Mouse (Mus musculus) kidney, embryonic 14.5 days (tissue): ENCODE results near the gene Evi5. TPM values are rescaled to one million over a fixed set of nuclear protein-coding genes. Genes with fewer than 3 reads are reported as not detected.

Experiments used
- ATAC-seq: fragments of 200-750 bp; cut with Nextera tagmentation; 2 replicates; pipeline ENCODE4 v1.8.0; 2017; ENCODE audit warnings: moderate number of reproducible peaks, mild to moderate bottlenecking, moderate TSS enrichment, moderate library complexity; ENCODE audit not compliant: low FRiP score, low TSS enrichment
- H3K27ac ChIP-seq: fragments of 300-500 bp; sonication (generic); 2 replicates; pipeline ENCODE4 v1.5.1; 2014; ENCODE audit warnings: low read depth, mild to moderate bottlenecking, low read length, moderate library complexity, mixed read lengths
- H3K27me3 ChIP-seq: fragments of 300-500 bp; sonication (generic); 2 replicates; pipeline ENCODE4 v1.6.1; 2014; ENCODE audit warnings: mild to moderate bottlenecking, low read length; ENCODE audit not compliant: control insufficient read depth, insufficient read depth
- H3K36me3 ChIP-seq: fragments of 300-500 bp; sonication (generic); 2 replicates; pipeline ENCODE4 v1.6.1; 2014; ENCODE audit warnings: low read length, mixed read lengths; ENCODE audit not compliant: control insufficient read depth, insufficient read depth
- H3K4me1 ChIP-seq: fragments of 300-500 bp; sonication (generic); 2 replicates; pipeline ENCODE4 v1.6.1; 2014; ENCODE audit warnings: low read length, mixed read lengths; ENCODE audit not compliant: control insufficient read depth, insufficient read depth
- H3K4me2 ChIP-seq: fragments of 300-500 bp; sonication (generic); replicated peaks from 2 replicates; pipeline ENCODE4 v1.6.1; 2014; ENCODE audit warnings: low read depth, mild to moderate bottlenecking, low read length
- H3K4me3 ChIP-seq: fragments of 300-500 bp; sonication (generic); 2 replicates; pipeline ENCODE4 v1.5.1; 2014; ENCODE audit warnings: mild to moderate bottlenecking, low read length
- H3K9ac ChIP-seq: fragments of 300-500 bp; sonication (generic); 2 replicates; pipeline ENCODE4 v1.6.1; 2014; ENCODE audit warnings: low read depth, mild to moderate bottlenecking, low read length, moderate library complexity
- H3K9me3 ChIP-seq: fragments of 300-500 bp; sonication (generic); 2 replicates; pipeline ENCODE4 v1.6.1; 2016; ENCODE audit warnings: low read length; ENCODE audit not compliant: control insufficient read depth
- WGBS: fragments of 180-500 bp; shearing (Covaris S2); extraction: QIAGEN DNeasy Blood & Tissue Kit; methylation state at CpG from one replicate; pipeline ENCODE4 v1.1.7; 2014; 5-methylcytosine and 5-hydroxymethylcytosine counted together
- polyA plus RNA-seq: library from polyadenylated mRNA; unstranded; fragments of >200 nt; fragmentation: Nextera tagmentation; extraction: Ambion mirVana; gene quantifications from 2 replicates; pipeline ENCODE4 v1.2.1, GENCODE M21; 2014

Evi5 gene
- polyA plus RNA-seq, 1 experiment from 2014 or later = 74.6 TPM

DNA sequence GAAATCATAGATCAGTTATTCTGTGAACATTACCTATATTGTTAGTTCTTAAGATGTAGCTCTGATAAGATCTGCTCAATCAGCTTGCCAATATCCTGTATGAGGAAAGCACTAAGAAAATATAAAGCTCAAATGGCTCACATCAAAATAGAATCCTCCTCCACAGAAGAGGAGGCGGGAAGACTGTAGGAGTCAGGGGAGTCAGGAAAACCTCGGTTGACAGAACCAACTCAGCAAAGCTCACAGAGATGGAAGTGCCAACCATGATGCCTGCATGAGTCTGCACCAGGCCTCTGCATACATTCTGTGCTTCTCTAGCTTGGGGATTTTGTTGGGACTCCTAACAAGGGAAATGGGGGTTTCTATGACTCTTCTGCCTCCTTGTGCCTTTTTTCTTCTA is 73.7 kb downstream of the Evi5 start:
- Histone ChIP-seq H3K27me3 (no peaks in the 10 kb centered on the region), H3K9ac (no peak overlapping the region), H3K27ac (no peak overlapping the region), H3K4me2 (no peak overlapping the region), H3K9me3 (no peaks in the 10 kb centered on the region), H3K36me3 (peaks cover 23% of the 10 kb centered on the region; the same call in 1 of the 2 replicates), H3K4me3 (no peak overlapping the region), H3K4me1 (no peaks in the 10 kb centered on the region)
- no peak for ATAC-seq
- WGBS = 73% methylated on average over 2 of the region's 2 CpGs

- H3K27ac ChIP-seq = no peak overlapping the region
- H3K4me2 ChIP-seq = no peak overlapping the region
- WGBS = 90% methylated on average over 6 of the region's 6 CpGs
- ATAC-seq = no peak
- no peaks in the 10 kb centered on the region for H3K9me3 ChIP-seq
- no peaks in the 10 kb centered on the region for H3K4me1 ChIP-seq
- no peaks in the 10 kb centered on the region for H3K27me3 ChIP-seq
- no peak overlapping the region for H3K9ac ChIP-seq
- no peak overlapping the region for H3K4me3 ChIP-seq
- H3K36me3 ChIP-seq = peaks cover 23% of the 10 kb centered on the region; the same call in 1 of the 2 replicates
Observed at GRCm38 (mm10) chr5:107798290-107798689, 76.6 kb downstream of the Evi5 start.

GRCm38 (mm10) chr5:107793927-107794326 is 81.0 kb downstream of the Evi5 start:
- no peaks in the 10 kb centered on the region for H3K9me3 ChIP-seq
- H3K4me2 ChIP-seq = no peak overlapping the region
- no peak overlapping the region for H3K27ac ChIP-seq
- no peak overlapping the region for H3K4me3 ChIP-seq
- WGBS = 54% methylated on average over 2 of the region's 2 CpGs
- no peak for ATAC-seq
- H3K4me1 ChIP-seq = no peaks in the 10 kb centered on the region
- H3K36me3 ChIP-seq = peaks cover 18% of the 10 kb centered on the region; the same call in 1 of the 2 replicates
- H3K27me3 ChIP-seq = no peaks in the 10 kb centered on the region
- no peak overlapping the region for H3K9ac ChIP-seq

DNA sequence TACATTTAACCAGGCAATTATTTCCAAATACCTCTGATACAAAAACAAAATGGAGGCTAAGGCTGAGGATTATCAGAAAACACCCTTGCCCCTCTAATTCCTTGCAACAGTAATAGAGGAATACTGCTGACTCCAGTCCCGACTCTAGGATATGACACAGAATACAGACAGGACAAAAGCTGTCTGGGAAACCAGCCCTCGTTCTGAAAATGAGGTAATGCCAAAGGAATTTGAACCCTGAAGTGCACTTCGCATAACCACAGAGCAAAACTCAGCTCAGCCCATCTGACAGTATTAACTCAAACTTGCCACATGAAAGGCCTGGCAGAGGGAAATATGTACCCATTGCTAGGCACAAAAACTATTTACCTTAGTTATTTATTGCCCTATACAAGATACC is 81.6 kb downstream of the Evi5 start:
- no peak overlapping the region for H3K4me3 ChIP-seq
- H3K9ac ChIP-seq = no peak overlapping the region
- H3K4me2 ChIP-seq = no peak overlapping the region
- 52% methylated on average over 3 of the region's 3 CpGs for WGBS
- H3K27me3 ChIP-seq = no peaks in the 10 kb centered on the region
- no peaks in the 10 kb centered on the region for H3K4me1 ChIP-seq
- H3K27ac ChIP-seq = no peak overlapping the region
- H3K36me3 ChIP-seq = peaks cover 13% of the 10 kb centered on the region; the same call in 1 of the 2 replicates
- ATAC-seq = no peak
- H3K9me3 ChIP-seq = no peaks in the 10 kb centered on the region

GRCm38 (mm10) chr5:107792516-107792915 is 82.4 kb downstream of the Evi5 start:
- no peak overlapping the region for H3K4me3 ChIP-seq
- H3K27ac ChIP-seq = no peak overlapping the region
- H3K4me2 ChIP-seq = no peak overlapping the region
- H3K27me3 ChIP-seq = no peaks in the 10 kb centered on the region
- 96% methylated on average over 3 of the region's 3 CpGs for WGBS
- H3K4me1 ChIP-seq = no peaks in the 10 kb centered on the region
- no peak overlapping the region for H3K9ac ChIP-seq
- H3K9me3 ChIP-seq = no peaks in the 10 kb centered on the region
- no peak for ATAC-seq
- H3K36me3 ChIP-seq = peaks cover 11% of the 10 kb centered on the region

DNA sequence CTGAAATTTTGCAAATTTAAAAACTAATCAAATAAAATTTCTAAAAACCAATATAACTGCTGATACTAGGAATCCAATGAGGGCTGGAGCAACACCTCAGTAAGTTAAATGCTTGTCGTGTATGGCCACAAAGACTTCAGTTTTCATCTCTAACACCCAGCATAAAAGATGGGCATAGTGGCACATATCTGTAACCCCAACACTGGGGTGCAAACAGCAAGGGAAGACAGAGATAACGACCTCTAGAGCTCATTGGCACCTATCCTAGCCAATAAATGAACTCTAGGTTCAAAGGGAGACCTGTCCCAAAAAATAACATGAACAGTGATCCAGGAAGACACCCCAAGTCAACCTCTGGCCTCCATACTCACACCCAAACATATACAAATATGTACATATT is 82.9 kb downstream of the Evi5 start:
- no peaks in the 10 kb centered on the region for H3K4me1 ChIP-seq
- peaks cover 13% of the 10 kb centered on the region for H3K36me3 ChIP-seq
- no peaks in the 10 kb centered on the region for H3K9me3 ChIP-seq
- no peak overlapping the region for H3K4me3 ChIP-seq
- 83% methylated on average over 2 of the region's 2 CpGs for WGBS
- no peak overlapping the region for H3K27ac ChIP-seq
- ATAC-seq = no peak
- no peaks in the 10 kb centered on the region for H3K27me3 ChIP-seq
- no peak overlapping the region for H3K4me2 ChIP-seq
- H3K9ac ChIP-seq = no peak overlapping the region

GRCm38 (mm10) chr5:107789492-107789891 is 85.4 kb downstream of the Evi5 start:
- Histone ChIP-seq H3K9ac (no peak overlapping the region), H3K4me2 (no peak overlapping the region), H3K36me3 (peaks cover 13% of the 10 kb centered on the region), H3K4me3 (no peak overlapping the region), H3K9me3 (no peaks in the 10 kb centered on the region), H3K27ac (no peak overlapping the region), H3K27me3 (no peaks in the 10 kb centered on the region), H3K4me1 (no peaks in the 10 kb centered on the region)
- WGBS = 73% methylated on average over 5 of the region's 5 CpGs
- no peak for ATAC-seq

DNA sequence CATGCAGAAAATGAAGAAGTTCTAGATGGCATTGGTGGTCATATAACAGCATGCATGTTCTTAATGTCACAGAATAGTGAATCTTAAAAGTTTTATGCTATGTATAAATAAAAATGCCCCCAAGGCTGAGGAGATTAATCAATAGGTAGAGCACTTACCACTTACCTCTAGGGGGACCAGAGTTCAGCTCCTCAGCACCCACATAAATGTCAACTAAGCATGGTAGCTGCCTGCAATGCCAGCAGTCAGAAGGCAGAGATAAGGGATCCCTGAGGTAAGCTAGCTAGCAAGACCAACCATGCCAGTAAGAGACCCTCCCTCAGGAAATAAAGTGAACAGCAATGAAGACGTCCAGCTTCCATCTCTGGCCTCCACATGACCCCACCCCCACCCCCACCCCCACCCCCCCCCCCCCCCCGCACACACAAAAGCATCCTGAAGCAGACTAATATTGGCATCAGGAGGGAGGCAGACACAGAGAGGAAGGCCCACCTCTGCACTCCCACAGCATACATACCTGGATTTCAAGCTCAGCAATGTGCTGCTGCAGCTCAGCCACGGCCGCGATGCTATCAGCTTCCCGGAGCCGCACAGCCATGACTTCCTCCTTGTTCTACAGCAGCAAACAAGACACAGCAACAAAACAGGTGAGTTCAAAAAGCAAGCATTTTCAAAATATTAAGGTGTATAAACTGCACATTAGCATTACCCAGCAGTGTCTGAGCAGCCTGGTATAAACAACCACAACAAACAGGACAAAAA is 87.0 kb downstream of the Evi5 start:
- 74% methylated on average over 6 of the region's 7 CpGs for WGBS
- no peak for ATAC-seq

GRCm38 (mm10) chr5:107782360-107782759 is 92.5 kb downstream of the Evi5 start:
- H3K4me2 ChIP-seq = no peak overlapping the region
- H3K9ac ChIP-seq = no peak overlapping the region
- H3K36me3 ChIP-seq = peaks cover 13% of the 10 kb centered on the region
- no peaks in the 10 kb centered on the region for H3K4me1 ChIP-seq
- no peak overlapping the region for H3K4me3 ChIP-seq
- H3K9me3 ChIP-seq = no peaks in the 10 kb centered on the region
- 93% methylated on average over 1 of the region's 1 CpGs for WGBS
- no peaks in the 10 kb centered on the region for H3K27me3 ChIP-seq
- no peak overlapping the region for H3K27ac ChIP-seq
- ATAC-seq = no peak

More for the DNA sequence above, 87.0 kb downstream of the Evi5 start:
- no peak overlapping the region for H3K27ac ChIP-seq
- no peaks in the 10 kb centered on the region for H3K27me3 ChIP-seq
- H3K36me3 ChIP-seq = peaks cover 13% of the 10 kb centered on the region
- no peak overlapping the region for H3K9ac ChIP-seq
- no peak overlapping the region for H3K4me3 ChIP-seq
- H3K4me1 ChIP-seq = no peaks in the 10 kb centered on the region
- H3K9me3 ChIP-seq = no peaks in the 10 kb centered on the region
- no peak overlapping the region for H3K4me2 ChIP-seq
